Mouse (Mus musculus) hindbrain, embryonic 12.5 days (tissue): Measurements from ENCODE around the gene Ppp2r5a. TPM values are rescaled to one million over a fixed set of nuclear protein-coding genes. Genes with fewer than 3 reads are reported as not detected.

ENCODE experiments used
- ATAC-seq: fragments of 200-750 bp; cut with Nextera tagmentation; 2 replicates; pipeline ENCODE4 v1.8.0; 2017; ENCODE audit warnings: moderate TSS enrichment; ENCODE audit not compliant: low FRiP score
- H3K27ac ChIP-seq: fragments of 300-500 bp; sonication (generic); 2 replicates; pipeline ENCODE4 v1.5.1; 2016; ENCODE audit warnings: mild to moderate bottlenecking
- H3K27me3 ChIP-seq: fragments of 300-500 bp; sonication (generic); 2 replicates; pipeline ENCODE4 v1.6.1; 2016; ENCODE audit warnings: mild to moderate bottlenecking
- H3K36me3 ChIP-seq: fragments of 300-500 bp; sonication (generic); 2 replicates; pipeline ENCODE4 v1.6.1; 2016; ENCODE audit warnings: mild to moderate bottlenecking
- H3K4me1 ChIP-seq: fragments of 300-500 bp; sonication (generic); 2 replicates; pipeline ENCODE4 v1.6.1; 2016
- H3K4me2 ChIP-seq: fragments of 300-500 bp; sonication (generic); replicated peaks from 2 replicates; pipeline ENCODE4 v1.6.1; 2016; ENCODE audit warnings: mild to moderate bottlenecking
- H3K4me3 ChIP-seq: fragments of 300-500 bp; sonication (generic); 2 replicates; pipeline ENCODE4 v1.5.1; 2016; ENCODE audit warnings: mild to moderate bottlenecking
- H3K9ac ChIP-seq: fragments of 300-500 bp; sonication (generic); 2 replicates; pipeline ENCODE4 v1.6.1; 2016; ENCODE audit warnings: mild to moderate bottlenecking, moderate library complexity
- H3K9me3 ChIP-seq: fragments of 300-500 bp; sonication (generic); replicated peaks from 2 replicates; pipeline ENCODE4 v1.6.1; 2016; ENCODE audit warnings: mild to moderate bottlenecking
- WGBS: fragments of 180-500 bp; shearing (Covaris S2); methylation state at CpG from one replicate; pipeline ENCODE4 v1.1.7; 2016; 5-methylcytosine and 5-hydroxymethylcytosine counted together
- polyA plus RNA-seq: library from polyadenylated mRNA; unstranded; fragments of >200 nt; fragmentation: Nextera tagmentation; extraction: Ambion mirVana; gene quantifications from 2 replicates; pipeline ENCODE4 v1.2.1, GENCODE M21; 2016

The Ppp2r5a gene
- polyA plus RNA-seq, 1 experiment from 2014 or later = 14.9 TPM

GRCm38 (mm10) chr1:191313926-191314325 is 89.1 kb downstream of the Ppp2r5a start:
- 77% methylated on average over 4 of the region's 4 CpGs for WGBS
- ATAC-seq = no peak
- no peak overlapping the region for H3K4me3 ChIP-seq
- peaks cover 14% of the 10 kb centered on the region for H3K4me1 ChIP-seq
- H3K4me2 ChIP-seq = no peak overlapping the region
- H3K36me3 ChIP-seq = 0 out of 2 replicates have a peak, but pooled peaks cover 7% of the 10 kb centered on the region
- H3K27ac ChIP-seq = no peak overlapping the region
- H3K9ac ChIP-seq = no peak overlapping the region
- no peaks in the 10 kb centered on the region for H3K9me3 ChIP-seq
- no peaks in the 10 kb centered on the region for H3K27me3 ChIP-seq

- Histone ChIP-seq H3K4me1 (peaks cover 14% of the 10 kb centered on the region), H3K4me3 (peak overlapping the region; percentile 48; the same call in 1 of the 2 replicates), H3K9ac (no peak overlapping the region), H3K4me2 (peak overlapping the region; percentile 55), H3K27ac (no peak overlapping the region), H3K27me3 (no peaks in the 10 kb centered on the region), H3K36me3 (peaks cover 9% of the 10 kb centered on the region; the same call in 1 of the 2 replicates), H3K9me3 (no peaks in the 10 kb centered on the region)
- 73% methylated on average over 6 of the region's 6 CpGs for WGBS
- no peak for ATAC-seq
These were observed 89.9 kb downstream of the Ppp2r5a start for GRCm38 (mm10) chr1:191313158-191313557.

- Histone ChIP-seq H3K27ac (no peak overlapping the region), H3K4me2 (peak overlapping the region; percentile 55), H3K27me3 (no peaks in the 10 kb centered on the region), H3K4me3 (peak overlapping the region; percentile 48), H3K9ac (peak overlapping the region; percentile 67), H3K36me3 (peaks cover 12% of the 10 kb centered on the region; the same call in 1 of the 2 replicates), H3K4me1 (peaks cover 11% of the 10 kb centered on the region), H3K9me3 (no peaks in the 10 kb centered on the region)
- ATAC-seq = peak; percentile 84
- under 1% methylated on average over 14 of the region's 14 CpGs for WGBS
These were observed 90.5 kb downstream of the Ppp2r5a start for GRCm38 (mm10) chr1:191312513-191312941.

- no peaks in the 10 kb centered on the region for H3K9me3 ChIP-seq
- WGBS = 75% methylated on average over 4 of the region's 4 CpGs
- H3K4me2 ChIP-seq = no peak overlapping the region
- peaks cover 12% of the 10 kb centered on the region; the same call in 1 of the 2 replicates for H3K36me3 ChIP-seq
- H3K27me3 ChIP-seq = no peaks in the 10 kb centered on the region
- no peak for ATAC-seq
- H3K9ac ChIP-seq = no peak overlapping the region
- H3K27ac ChIP-seq = no peak overlapping the region
- H3K4me1 ChIP-seq = peaks cover 7% of the 10 kb centered on the region
- H3K4me3 ChIP-seq = no peak overlapping the region
These were observed 91.7 kb downstream of the Ppp2r5a start for GRCm38 (mm10) chr1:191311296-191311898.

- ATAC-seq = no peak
- Histone ChIP-seq H3K4me2 (no peak overlapping the region), H3K4me3 (no peak overlapping the region), H3K9ac (no peak overlapping the region), H3K4me1 (peaks cover 3% of the 10 kb centered on the region), H3K27ac (no peak overlapping the region), H3K27me3 (no peaks in the 10 kb centered on the region), H3K9me3 (no peaks in the 10 kb centered on the region), H3K36me3 (peaks cover 12% of the 10 kb centered on the region; the same call in 1 of the 2 replicates)
- 86% methylated on average over 9 of the region's 9 CpGs for WGBS
These were observed 95.2 kb downstream of the Ppp2r5a start for GRCm38 (mm10) chr1:191307766-191308455.

- ATAC-seq = no peak
- Histone ChIP-seq H3K9ac (no peak overlapping the region), H3K4me2 (no peak overlapping the region), H3K27me3 (no peaks in the 10 kb centered on the region), H3K9me3 (no peaks in the 10 kb centered on the region), H3K4me3 (no peak overlapping the region), H3K4me1 (no peaks in the 10 kb centered on the region), H3K27ac (no peak overlapping the region), H3K36me3 (peaks cover 12% of the 10 kb centered on the region; the same call in 1 of the 2 replicates)
- WGBS = 88% methylated on average over 9 of the region's 9 CpGs
These were observed 96.8 kb downstream of the Ppp2r5a start for GRCm38 (mm10) chr1:191306316-191306715.

- no peaks in the 10 kb centered on the region for H3K9me3 ChIP-seq
- no peak for ATAC-seq
- H3K4me1 ChIP-seq = no peaks in the 10 kb centered on the region
- H3K27me3 ChIP-seq = no peaks in the 10 kb centered on the region
- H3K4me3 ChIP-seq = no peak overlapping the region
- no peak overlapping the region for H3K27ac ChIP-seq
- no peak overlapping the region for H3K9ac ChIP-seq
- H3K4me2 ChIP-seq = no peak overlapping the region
- WGBS = 70% methylated on average over 7 of the region's 7 CpGs
- H3K36me3 ChIP-seq = peaks cover 12% of the 10 kb centered on the region; the same call in 1 of the 2 replicates
These were observed 97.5 kb downstream of the Ppp2r5a start for GRCm38 (mm10) chr1:191305610-191306009.

GRCm38 (mm10) chr1:191304216-191304615 is 98.9 kb downstream of the Ppp2r5a start:
- H3K36me3 ChIP-seq = peaks cover 7% of the 10 kb centered on the region; the same call in 1 of the 2 replicates
- ATAC-seq = no peak
- H3K4me2 ChIP-seq = no peak overlapping the region
- no peaks in the 10 kb centered on the region for H3K27me3 ChIP-seq
- WGBS = 71% methylated on average over 6 of the region's 6 CpGs
- H3K4me1 ChIP-seq = 0 out of 2 replicates have a peak, but pooled peaks cover 2% of the 10 kb centered on the region
- H3K4me3 ChIP-seq = no peak overlapping the region
- no peaks in the 10 kb centered on the region for H3K9me3 ChIP-seq
- H3K27ac ChIP-seq = no peak overlapping the region
- H3K9ac ChIP-seq = no peak overlapping the region

- H3K9me3 ChIP-seq = no peaks in the 10 kb centered on the region
- no peak overlapping the region for H3K4me3 ChIP-seq
- H3K36me3 ChIP-seq = peaks cover 6% of the 10 kb centered on the region; the same call in 1 of the 2 replicates
- no peak for ATAC-seq
- no peak overlapping the region for H3K4me2 ChIP-seq
- H3K9ac ChIP-seq = no peak overlapping the region
- H3K4me1 ChIP-seq = peaks cover 5% of the 10 kb centered on the region; the same call in 1 of the 2 replicates
- H3K27ac ChIP-seq = no peak overlapping the region
- H3K27me3 ChIP-seq = no peaks in the 10 kb centered on the region
- 79% methylated on average over 3 of the region's 3 CpGs for WGBS
These were observed 99.3 kb downstream of the Ppp2r5a start for GRCm38 (mm10) chr1:191303736-191304135.

Other genes with a start within 250 kb of the Ppp2r5a start
- not detected in 2 replicates for gene Fam71a, start 238.5 kb downstream of the Ppp2r5a start, polyA plus RNA-seq
- gene Atf3, start 185.2 kb downstream of the Ppp2r5a start, polyA plus RNA-seq = 1.9 and 2.7 TPM in 2 replicates
- gene Nenf, start 85.1 kb downstream of the Ppp2r5a start, polyA plus RNA-seq = 81.0 and 87.3 TPM in 2 replicates
- gene Tmem206, start 77.4 kb downstream of the Ppp2r5a start, polyA plus RNA-seq = 34.2 and 35.1 TPM in 2 replicates
- gene Dtl, start 172.3 kb upstream of the Ppp2r5a start, polyA plus RNA-seq = 38.9 and 39.9 TPM in 2 replicates
- gene Ints7, start 172.4 kb upstream of the Ppp2r5a start, polyA plus RNA-seq = 64.4 and 68.4 TPM in 2 replicates